Mouse (Mus musculus) liver, adult 2 months (tissue): ENCODE measurements around the gene Fam166a. TPM values are rescaled to one million over a fixed set of nuclear protein-coding genes. Genes with fewer than 3 reads are reported as not detected.
A peak's percentile ranks its signal among the peaks of the same experiment; 100 is the strongest.

Experiments used
- DNase-seq: peaks from one replicate; pipeline ENCODE4 v3.0.0-alpha.2; 2011; ENCODE audit warnings: low read depth, low spot score; ENCODE audit errors: extremely low read depth
- H3K27ac ChIP-seq: fragments of 200-500 bp; replicated peaks from 2 replicates; pipeline ENCODE4 v1.5.1; 2012; ENCODE audit warnings: low read depth, mild to moderate bottlenecking, control low read depth, inconsistent platforms, low read length; ENCODE audit not compliant: insufficient read depth
- H3K27me3 ChIP-seq: fragments of 200-500 bp; 2 replicates; pipeline ENCODE4 v1.6.1; 2012; ENCODE audit warnings: mild to moderate bottlenecking, moderate library complexity, low read length, inconsistent platforms; ENCODE audit not compliant: control insufficient read depth, insufficient read depth
- H3K36me3 ChIP-seq: fragments of 200-500 bp; 2 replicates; pipeline ENCODE4 v1.6.1; 2012; ENCODE audit warnings: low read length, inconsistent platforms; ENCODE audit not compliant: control insufficient read depth, insufficient read depth
- H3K4me1 ChIP-seq: fragments of 200-500 bp; 2 replicates; pipeline ENCODE4 v1.6.1; 2011; ENCODE audit warnings: low read length; ENCODE audit not compliant: control insufficient read depth, insufficient read depth
- H3K4me3 ChIP-seq: fragments of 200-500 bp; 2 replicates; pipeline ENCODE4 v1.5.1; 2011; ENCODE audit warnings: low read depth, mild to moderate bottlenecking, control low read depth, low read length, moderate library complexity; ENCODE audit not compliant: insufficient read depth
- H3K79me2 ChIP-seq: fragments of 200-500 bp; 2 replicates; pipeline ENCODE4 v1.6.1; 2012; ENCODE audit warnings: inconsistent platforms, mild to moderate bottlenecking, low read length, moderate library complexity; ENCODE audit not compliant: control insufficient read depth, insufficient read depth
- H3K9ac ChIP-seq: fragments of 200-500 bp; 2 replicates; pipeline ENCODE4 v1.6.1; 2012; ENCODE audit warnings: low read depth, mild to moderate bottlenecking, control low read depth, inconsistent platforms, low read length
- CTCF ChIP-seq: fragments of 200-500 bp; IDR thresholded peaks from 2 replicates; pipeline ENCODE4 v1.5.1; 2011; ENCODE audit warnings: low read depth, low read length, control low read depth
- POLR2A ChIP-seq: fragments of 200-500 bp; IDR thresholded peaks from 2 replicates; pipeline ENCODE4 v1.6.1; 2011; ENCODE audit warnings: low read length, control low read depth; ENCODE audit not compliant: insufficient read depth; ENCODE audit errors: extremely low read depth
- WGBS: fragments of 180-500 bp; shearing (Covaris S2); methylation state at CpG from one replicate; pipeline ENCODE4 v1.1.7; 2018; 5-methylcytosine and 5-hydroxymethylcytosine counted together
- polyA plus RNA-seq: library from polyadenylated mRNA; depleted of rRNA; stranded (reverse); fragments of >200 nt; gene quantifications from 2 replicates; pipeline ENCODE4 v1.2.3, GENCODE M21; 2012
- total RNA-seq: library from RNA; depleted of rRNA; stranded (reverse); fragments of >200 nt; gene quantifications from 2 replicates; pipeline ENCODE4 v1.2.3, GENCODE M21; 2014

The Fam166a gene
- total and polyA plus RNA-seq, 2 experiments = 0.07 TPM; not detected in 1

GRCm38 (mm10) chr2:25223681-25224491 is 5.3 kb downstream of the Fam166a start:
- Histone ChIP-seq H3K4me3 (peak overlapping the region; percentile 78), H3K4me1 (no peaks in the 10 kb centered on the region), H3K27ac (peak overlapping the region; percentile 83), H3K79me2 (no peaks in the 10 kb centered on the region; the same call in 1 of the 2 replicates), H3K36me3 (no peaks in the 10 kb centered on the region; the same call in 1 of the 2 replicates), H3K27me3 (no peaks in the 10 kb centered on the region), H3K9ac (peak overlapping the region; percentile 89)
- peak; percentile 67 for DNase-seq
- WGBS = under 1% methylated on average over 51 of the region's 53 CpGs
- no peak for TF ChIP-seq CTCF
- TF ChIP-seq POLR2A = no peak

GRCm38 (mm10) chr2:25224492-25224765 is 5.9 kb downstream of the Fam166a start, which contains the start of gene Tubb4b:
Tubb4b (minus strand) TSS chr2:25224702.
- H3K4me1 ChIP-seq = no peaks in the 10 kb centered on the region
- no peaks in the 10 kb centered on the region; the same call in 1 of the 2 replicates for H3K79me2 ChIP-seq
- peak within 1 kb of the TSS; percentile 89 for H3K9ac ChIP-seq
- peak within 1 kb of the TSS; percentile 88 for H3K27ac ChIP-seq
- under 1% methylated on average over 17 of the region's 17 CpGs for WGBS
- no peaks in the 10 kb centered on the region; the same call in 1 of the 2 replicates for H3K36me3 ChIP-seq
- no peaks in the 10 kb centered on the region for H3K27me3 ChIP-seq
- DNase-seq = no peak
- TF ChIP-seq CTCF (peak; percentile 34; the same call in 1 of the 2 replicates), POLR2A (peak; percentile 99)
- H3K4me3 ChIP-seq = peak within 1 kb of the TSS; percentile 78

- no peaks in the 10 kb centered on the region; the same call in 1 of the 2 replicates for H3K79me2 ChIP-seq
- TF ChIP-seq POLR2A = peak; percentile 67; the same call in 1 of the 2 replicates
- TF ChIP-seq CTCF = no peak
- peak overlapping the region; percentile 88 for H3K27ac ChIP-seq
- H3K4me3 ChIP-seq = peak overlapping the region; percentile 73
- peak; percentile 98 for DNase-seq
- H3K27me3 ChIP-seq = no peaks in the 10 kb centered on the region
- H3K36me3 ChIP-seq = no peaks in the 10 kb centered on the region; the same call in 1 of the 2 replicates
- H3K4me1 ChIP-seq = no peaks in the 10 kb centered on the region
- peak overlapping the region; percentile 73 for H3K9ac ChIP-seq
- 2% methylated on average over 41 of the region's 41 CpGs for WGBS
Measured at GRCm38 (mm10) chr2:25224766-25225752, 6.5 kb downstream of the Fam166a start.

- TF ChIP-seq POLR2A (no peak), CTCF (no peak)
- 83% methylated on average over 8 of the region's 8 CpGs for WGBS
- H3K4me3 ChIP-seq = no peak overlapping the region
Measured at GRCm38 (mm10) chr2:25225811-25226379, 7.3 kb downstream of the Fam166a start.

GRCm38 (mm10) chr2:25226864-25227263 is 8.3 kb downstream of the Fam166a start:
- H3K4me1 ChIP-seq = no peaks in the 10 kb centered on the region
- H3K27me3 ChIP-seq = no peaks in the 10 kb centered on the region
- H3K9ac ChIP-seq = no peak overlapping the region
- H3K4me3 ChIP-seq = no peak overlapping the region
- H3K79me2 ChIP-seq = no peaks in the 10 kb centered on the region; the same call in 1 of the 2 replicates
- no peak for DNase-seq
- TF ChIP-seq POLR2A = no peak
- no peak for TF ChIP-seq CTCF
- no peak overlapping the region for H3K27ac ChIP-seq
- H3K36me3 ChIP-seq = no peaks in the 10 kb centered on the region; the same call in 1 of the 2 replicates
- 90% methylated on average over 5 of the region's 5 CpGs for WGBS

More at GRCm38 (mm10) chr2:25225811-25226379, 7.3 kb downstream of the Fam166a start:
- Histone ChIP-seq H3K27me3 (no peaks in the 10 kb centered on the region), H3K79me2 (no peaks in the 10 kb centered on the region; the same call in 1 of the 2 replicates), H3K4me1 (no peaks in the 10 kb centered on the region), H3K9ac (no peak overlapping the region), H3K36me3 (no peaks in the 10 kb centered on the region; the same call in 1 of the 2 replicates), H3K27ac (peak overlapping the region; percentile 59)
- DNase-seq = no peak
